Comparison of ENCODE assay signal across 22 mouse cellular contexts in genomic region chr2:19260399-19260798, GRCm38 (mm10).
"Had no signal": no experiment of that assay in that cellular context is flagged by ENCODE, and none has a peak within 500 bp of the region (broad histone marks: within the 10 kb centered on the region; RNA-seq: fewer than 3 reads in every experiment).

No protein-coding gene starts in this region.

- DNase-seq: heart, postnatal 10 days; heart, postnatal 14 days; heart, postnatal 36 days; heart, postnatal 4 days; kidney, adult 11 months; kidney, adult 18-20 months; kidney, adult 2 months; kidney, adult 8-10 months; kidney, adult 9 months; kidney, postnatal 10 days; kidney, postnatal 14 days; kidney, postnatal 25 days; kidney, postnatal 36 days; kidney, postnatal 4 days; layer of hippocampus, adult 9-11 months; layer of hippocampus, postnatal 36 days had no signal

- ATAC-seq: hindbrain, embryonic 16.5 days; hindbrain, postnatal 0 days; inflammation-experienced regulatory T-cells, adult 6 months; intestine, embryonic 15.5 days; intestine, embryonic 16.5 days; intestine, postnatal 0 days had no signal
